Mouse (Mus musculus) lung, postnatal 10 days (tissue): ENCODE data around the gene Sh3kbp1.
A peak's percentile ranks its signal among the peaks of the same experiment; 100 is the strongest.

Experiments used
- DNase-seq: peaks from one replicate; pipeline ENCODE4 v3.0.0; 2021

Sh3kbp1 gene

GRCm38 (mm10) chrX:159756261-159756660 lies 129.2 kb downstream of the Sh3kbp1 start:
- DNase-seq = no peak

- no peak for DNase-seq
These were observed 130.1 kb downstream of the Sh3kbp1 start for GRCm38 (mm10) chrX:159756901-159757821.

DNA sequence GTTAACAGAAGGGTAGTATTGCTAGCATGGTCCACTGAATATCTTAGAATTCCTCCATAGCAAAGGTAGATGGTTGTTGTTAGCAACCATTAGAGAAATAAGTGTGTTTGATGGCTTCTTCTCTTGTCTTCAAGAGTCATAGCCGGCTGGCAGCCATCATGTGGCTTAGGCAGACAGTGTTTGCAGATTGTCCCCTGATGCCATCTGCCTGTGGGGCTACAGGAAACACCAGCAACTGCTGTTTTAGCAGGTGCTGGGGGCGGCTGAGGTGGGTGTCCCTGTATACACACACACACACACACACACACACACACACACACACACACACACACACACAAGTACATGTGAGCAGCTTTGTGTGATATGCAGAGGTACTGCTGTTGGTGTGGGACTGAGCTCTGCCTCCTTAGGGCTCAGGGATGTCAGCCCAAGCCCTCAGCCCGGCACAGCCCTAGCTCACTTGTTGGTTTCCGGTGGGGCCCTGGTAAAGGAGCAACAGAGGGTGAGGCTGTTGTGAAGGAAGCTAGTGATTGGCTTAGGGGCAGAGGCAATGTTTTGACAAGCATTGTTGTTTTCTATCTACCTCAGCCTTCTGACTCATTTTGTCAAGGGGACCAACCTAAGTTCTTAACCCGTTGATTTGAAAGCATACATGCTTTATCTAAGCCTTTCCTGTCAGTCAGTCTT lies 130.9 kb downstream of the Sh3kbp1 start:
- no peak for DNase-seq

- no peak for DNase-seq
These were observed 136.7 kb downstream of the Sh3kbp1 start for GRCm38 (mm10) chrX:159763801-159764200.

DNA sequence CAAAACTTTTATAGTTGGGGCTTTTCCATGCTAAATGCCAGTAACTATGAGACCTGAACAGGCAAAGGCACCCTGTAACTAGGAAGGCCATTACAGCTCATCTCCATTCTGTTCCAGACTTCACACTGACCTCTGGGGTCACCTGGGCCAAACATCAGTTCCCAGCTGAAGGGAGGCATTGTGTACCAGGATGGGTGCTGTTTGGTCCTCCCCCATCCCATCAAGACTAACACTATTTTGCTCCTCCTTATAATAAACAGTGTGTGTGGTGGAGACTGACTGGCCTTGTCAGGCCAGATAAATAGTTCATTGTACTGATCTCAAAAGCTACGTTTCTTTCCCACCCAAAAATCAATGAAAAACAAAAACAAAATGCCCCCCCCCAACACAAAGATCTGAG lies 138.8 kb downstream of the Sh3kbp1 start:
- no peak for DNase-seq

GRCm38 (mm10) chrX:159769005-159769404 lies 141.9 kb downstream of the Sh3kbp1 start:
- no peak for DNase-seq

DNA sequence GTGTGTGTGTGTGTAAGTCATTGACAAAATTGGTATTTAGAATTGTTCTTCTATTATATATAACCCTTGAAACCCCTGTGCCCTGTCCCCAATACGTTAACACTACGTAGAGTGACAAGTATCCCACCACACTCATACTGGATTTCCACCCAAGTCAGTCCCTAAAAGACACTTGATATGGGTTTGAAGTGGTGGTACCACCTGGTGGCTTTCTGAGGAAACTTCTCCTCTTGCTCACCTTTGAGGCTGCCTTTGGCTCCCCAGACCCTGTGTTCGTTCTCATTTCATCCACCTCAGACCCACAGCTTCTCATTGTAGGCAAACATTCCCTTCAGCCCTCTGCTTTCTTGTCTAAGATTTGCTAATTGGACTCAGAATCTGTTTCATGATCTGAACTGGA lies 142.7 kb downstream of the Sh3kbp1 start:
- no peak for DNase-seq

- no peak for DNase-seq
These were observed 145.1 kb downstream of the Sh3kbp1 start for GRCm38 (mm10) chrX:159772137-159772536.

- no peak for DNase-seq
These were observed 148.0 kb downstream of the Sh3kbp1 start for GRCm38 (mm10) chrX:159775042-159775441.

DNA sequence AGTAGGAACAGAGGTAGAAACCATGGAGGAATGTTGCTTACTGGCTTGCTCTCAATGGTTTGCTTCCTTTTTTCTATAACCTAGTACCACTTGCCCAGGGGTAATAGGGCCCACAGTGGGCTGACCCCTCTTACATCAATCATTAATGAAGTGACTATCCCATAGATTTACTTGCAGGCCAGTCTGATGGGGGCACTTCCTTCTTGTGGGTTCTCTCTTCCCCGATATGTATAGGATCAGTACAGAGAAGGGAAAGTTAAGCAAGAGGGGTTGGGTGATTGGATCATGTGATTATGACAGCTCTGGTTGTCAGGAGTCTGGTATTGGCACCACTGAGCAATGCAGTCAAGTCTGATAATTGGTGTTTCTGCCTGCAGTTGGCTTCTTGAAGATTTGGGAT lies 151.7 kb downstream of the Sh3kbp1 start:
- DNase-seq = no peak

- no peak for DNase-seq
These were observed 163.4 kb downstream of the Sh3kbp1 start for GRCm38 (mm10) chrX:159790516-159790915.

DNA sequence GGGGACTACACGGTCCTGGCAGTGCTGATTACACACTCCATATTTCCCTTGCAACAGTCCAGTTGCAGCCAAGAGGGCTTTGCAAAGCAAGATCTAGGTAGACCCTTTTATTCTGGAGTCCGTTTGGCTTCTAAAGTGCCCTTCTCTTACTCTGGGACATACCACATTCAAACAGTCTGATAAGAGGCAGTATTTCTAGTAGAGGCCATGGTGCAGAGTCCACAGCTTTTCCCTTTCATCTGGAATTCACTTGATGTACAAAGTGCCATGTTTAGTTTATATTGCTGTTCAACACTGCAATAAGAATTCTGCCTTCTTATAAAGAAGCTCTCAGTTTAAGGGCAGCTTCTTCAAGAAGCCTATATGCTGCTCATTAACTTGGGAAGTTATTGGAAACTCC lies 168.5 kb downstream of the Sh3kbp1 start:
- DNase-seq = no peak

DNA sequence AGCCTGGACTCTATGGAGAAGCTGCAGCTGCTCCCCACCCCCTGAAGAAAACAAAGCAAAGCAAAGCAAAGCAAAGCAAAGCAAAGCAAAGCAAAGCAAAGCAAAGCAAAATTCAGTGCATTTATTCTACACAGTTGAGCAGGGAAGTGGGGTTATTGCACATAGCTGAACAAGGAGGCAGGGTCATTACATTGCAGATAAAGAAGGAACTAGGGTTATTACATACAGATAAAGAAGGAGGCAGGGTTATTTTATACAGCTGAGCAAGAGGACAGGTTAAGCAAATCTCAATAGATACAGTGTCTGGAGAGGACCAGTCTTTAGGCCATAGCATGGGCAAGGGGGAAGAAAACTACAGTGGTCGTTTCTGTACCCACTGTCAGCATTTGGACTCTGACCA lies 177.3 kb downstream of the Sh3kbp1 start:
- no peak for DNase-seq

DNA sequence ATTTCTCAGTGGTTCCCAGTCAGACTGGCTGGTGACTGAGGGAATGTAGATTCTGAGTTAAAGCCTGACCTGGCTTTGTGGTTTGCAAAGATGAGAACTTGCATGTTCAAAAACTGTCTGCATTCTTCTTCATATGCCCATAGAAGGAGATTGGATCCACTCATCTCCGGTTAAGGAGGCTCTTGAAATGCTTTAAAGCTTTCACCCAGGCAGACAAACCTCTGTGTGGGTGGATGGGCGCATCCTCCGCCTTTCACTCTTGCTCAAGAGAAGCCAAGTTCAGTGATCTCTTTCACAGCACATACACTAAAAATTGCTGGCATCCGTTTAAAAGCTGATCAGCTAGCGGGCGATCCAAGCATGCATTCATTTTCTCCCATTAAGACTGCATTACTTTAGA lies 182.4 kb downstream of the Sh3kbp1 start:
- DNase-seq = no peak

GRCm38 (mm10) chrX:159810469-159810868 lies 183.4 kb downstream of the Sh3kbp1 start:
- DNase-seq = no peak

DNA sequence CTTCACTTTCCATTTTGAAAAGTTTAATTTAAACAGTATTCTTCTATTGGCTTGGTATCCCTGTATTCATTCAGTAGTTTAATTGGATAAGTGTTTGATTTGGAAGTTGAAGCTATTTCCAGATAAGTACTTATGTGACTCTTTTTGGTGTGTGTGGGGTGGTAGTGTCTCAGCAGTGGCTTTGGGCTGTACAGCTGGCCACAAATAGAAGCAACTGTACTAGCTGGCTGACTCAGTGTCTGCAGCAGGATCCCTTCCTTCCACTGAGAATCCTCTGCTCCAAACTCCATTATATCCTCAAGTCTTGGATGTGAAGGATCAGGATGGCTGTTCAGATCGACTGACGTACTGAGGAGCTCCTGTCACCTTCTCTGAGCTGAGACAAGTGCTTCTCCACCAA lies 190.4 kb downstream of the Sh3kbp1 start:
- no peak for DNase-seq

- peak; percentile 6 for DNase-seq
These were observed 201.1 kb downstream of the Sh3kbp1 start for GRCm38 (mm10) chrX:159828135-159828534.

GRCm38 (mm10) chrX:159829192-159829852 lies 202.2 kb downstream of the Sh3kbp1 start:
- no peak for DNase-seq

DNA sequence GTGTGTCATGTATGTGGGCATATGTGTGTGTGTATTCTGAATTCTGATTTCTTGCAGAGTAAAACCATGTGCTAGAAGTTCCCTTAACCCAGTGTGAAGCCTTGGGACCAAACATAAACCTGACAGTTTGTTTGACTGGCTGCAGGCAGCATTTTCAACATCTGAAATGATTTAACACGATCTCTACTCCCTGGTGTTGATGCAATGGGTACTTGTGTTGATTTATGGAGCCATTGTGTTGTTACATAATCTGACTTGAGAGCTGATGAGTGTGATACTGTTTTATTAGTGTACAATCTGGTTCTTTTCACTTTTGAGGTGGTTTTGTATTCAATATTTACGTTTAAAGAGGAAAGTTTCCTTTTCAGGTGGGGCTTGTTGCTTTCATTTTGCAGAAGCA lies 204.1 kb downstream of the Sh3kbp1 start:
- no peak for DNase-seq

DNA sequence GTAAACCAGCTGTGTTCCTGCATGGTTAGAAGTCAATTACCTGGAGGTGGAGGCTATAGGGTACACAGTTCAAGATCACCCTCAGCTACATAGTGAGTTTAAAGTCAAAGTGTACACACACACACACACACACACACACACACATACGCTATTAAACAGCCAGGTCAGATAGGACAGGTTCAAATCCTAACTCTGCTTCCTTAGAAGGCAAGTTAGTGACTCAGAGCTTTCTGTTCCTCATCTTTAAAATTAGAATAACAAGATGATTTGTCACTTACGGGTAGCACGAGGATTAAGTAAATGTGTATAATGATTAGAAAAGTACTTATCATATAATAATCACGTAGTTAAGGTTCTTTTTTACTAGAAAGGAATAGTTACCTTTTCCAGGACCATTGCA lies 208.2 kb downstream of the Sh3kbp1 start:
- DNase-seq = no peak

DNA sequence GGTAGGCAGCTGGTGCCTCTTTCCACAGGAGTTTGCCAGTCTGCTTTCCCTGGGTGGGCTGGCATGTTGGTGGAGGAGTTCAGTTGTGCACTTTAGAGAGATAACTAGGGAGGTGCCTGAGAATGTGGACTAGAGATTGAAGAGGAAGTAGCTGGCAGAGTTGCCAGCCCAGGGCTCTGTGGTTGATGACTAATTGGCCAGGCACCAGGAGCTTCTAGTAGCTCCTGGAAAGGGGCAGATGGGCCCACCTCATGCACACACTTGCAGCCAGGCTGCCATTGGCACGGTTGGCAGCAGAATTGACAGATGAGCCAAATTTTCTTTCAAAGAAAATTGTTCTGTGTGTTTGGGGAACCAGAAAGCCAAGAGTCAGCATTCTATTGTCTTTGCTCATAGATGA lies 210.3 kb downstream of the Sh3kbp1 start:
- no peak for DNase-seq

- no peak for DNase-seq
These were observed 212.7 kb downstream of the Sh3kbp1 start for GRCm38 (mm10) chrX:159839786-159840185.

DNA sequence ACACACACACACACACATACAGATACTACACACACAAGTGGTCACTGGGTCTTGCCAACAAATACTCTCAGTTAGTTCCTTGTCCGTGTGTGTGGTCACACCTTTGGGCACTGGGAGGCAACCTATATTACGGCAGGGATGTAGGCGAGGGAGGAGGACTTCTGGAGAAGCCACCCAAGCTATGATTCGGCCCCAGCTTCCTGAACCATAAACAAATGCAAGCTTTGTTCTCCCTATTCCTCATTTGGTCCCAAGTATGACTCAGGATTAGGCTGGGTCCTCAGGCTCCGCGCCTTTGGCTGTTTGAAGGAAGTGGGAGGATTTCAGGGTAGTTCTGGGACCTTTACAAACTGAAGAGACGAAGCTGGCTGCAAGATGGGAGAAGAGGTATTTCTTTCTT lies 213.2 kb downstream of the Sh3kbp1 start:
- DNase-seq = peak; percentile 3

GRCm38 (mm10) chrX:159850722-159851121 lies 223.7 kb downstream of the Sh3kbp1 start:
- no peak for DNase-seq
